Mouse (Mus musculus): Measurements from ENCODE around the gene Muc1.

GRCm38 (mm10) chr3:89271760-89272159 lies 42.9 kb downstream of the Muc1 start:
- TF ChIP-seq CTCF (IDR thresholded peaks at IDR 0.05; ENCODE audit: control insufficient read depth, insufficient read depth, insufficient replicate concordance, low read depth, low read length): no peak
- TF ChIP-seq POLR2A (IDR thresholded peaks at IDR 0.05; ENCODE audit: control insufficient read depth, low read depth, low read length): no peak

All from testis, adult 2 months (tissue).